Mouse (Mus musculus): Measurements from ENCODE around the gene Kcna1. TPM values are rescaled to one million over a fixed set of nuclear protein-coding genes. Genes with fewer than 3 reads are reported as not detected.
A peak's percentile ranks its signal among the peaks of the same experiment; 100 is the strongest.

Kcna1 gene
- polyA plus RNA-seq, 1 experiment from 2014 or later, result 0.07 TPM

DNA sequence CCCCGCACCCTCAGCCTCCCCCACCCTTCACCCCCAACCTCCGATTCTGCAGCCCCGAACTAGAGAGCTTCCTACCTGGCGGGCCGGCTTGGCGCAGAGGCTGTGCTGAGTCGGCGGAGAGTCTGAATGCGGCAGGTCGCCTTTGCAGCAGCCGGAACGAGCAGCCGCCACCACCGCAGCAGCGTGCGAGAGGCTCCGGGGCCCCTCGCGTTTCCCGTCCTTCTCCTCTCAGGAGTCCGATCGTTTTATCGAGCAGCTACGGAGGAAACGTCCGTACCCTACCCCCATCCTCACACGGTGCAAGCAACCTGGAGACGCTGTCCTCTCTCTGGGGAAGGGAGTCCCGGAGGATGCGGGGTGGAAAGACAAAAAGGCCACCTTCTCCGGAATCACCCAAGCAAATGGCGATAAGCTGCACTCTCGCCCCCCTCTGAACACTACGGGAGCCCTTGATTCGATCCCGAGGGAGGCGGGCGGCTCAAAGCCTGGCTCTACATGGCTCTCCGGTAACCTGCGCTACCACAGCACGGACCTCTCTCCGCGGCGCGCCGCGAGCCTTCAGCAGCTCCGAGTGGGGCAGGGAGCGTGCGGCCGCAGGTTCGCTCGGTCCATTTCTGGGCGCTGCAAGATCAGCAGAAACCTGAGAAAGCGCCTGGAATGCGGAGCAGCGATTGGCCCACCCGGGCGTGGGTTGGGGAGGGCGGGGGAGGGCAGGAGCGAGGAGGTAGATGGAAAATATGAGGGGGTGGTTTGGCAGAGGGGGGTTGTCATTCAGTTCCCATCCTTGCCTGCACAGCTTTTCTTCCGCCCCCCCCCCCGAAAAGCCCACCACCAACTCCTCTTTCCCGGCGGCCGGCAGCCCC, 1.8 kb downstream of the Kcna1 start:
- Histone ChIP-seq H3K27me3 (peaks cover 73% of the 10 kb centered on the region), H3K9me3 (replicated peaks) (no peaks in the 10 kb centered on the region), H3K4me2 (peak overlapping the region; percentile 49), H3K4me1 (replicated peaks) (no peaks in the 10 kb centered on the region), H3K27ac (no peak overlapping the region), H3K9ac (no peak overlapping the region), H3K36me3 (no peaks in the 10 kb centered on the region), H3K4me3 (replicated peaks) (peak overlapping the region; percentile 33)
- DNase-seq, result no peak
- under 1% methylated on average over 65 of the region's 66 CpGs for WGBS (ENCODE audit: insufficient replicate concordance)
- no peak for ATAC-seq (ENCODE audit: low read depth)

- H3K4me2 ChIP-seq, result peak overlapping the region; percentile 49
- no peaks in the 10 kb centered on the region for H3K36me3 ChIP-seq
- no peaks in the 10 kb centered on the region for H3K9me3 ChIP-seq (replicated peaks)
- DNase-seq (no peak), ATAC-seq (ENCODE audit: low read depth) (no peak)
- WGBS (ENCODE audit: insufficient replicate concordance), result 3% methylated on average over 25 of the region's 25 CpGs
- H3K9ac ChIP-seq, result no peak overlapping the region
- no peak overlapping the region for H3K27ac ChIP-seq
- no peaks in the 10 kb centered on the region for H3K4me1 ChIP-seq (replicated peaks)
- H3K27me3 ChIP-seq, result peaks cover 73% of the 10 kb centered on the region
- peak overlapping the region; percentile 33; the same call in 1 of the 2 replicates for H3K4me3 ChIP-seq (replicated peaks)
Measured at GRCm38 (mm10) chr6:126643341-126644055, 2.7 kb downstream of the Kcna1 start.

DNA sequence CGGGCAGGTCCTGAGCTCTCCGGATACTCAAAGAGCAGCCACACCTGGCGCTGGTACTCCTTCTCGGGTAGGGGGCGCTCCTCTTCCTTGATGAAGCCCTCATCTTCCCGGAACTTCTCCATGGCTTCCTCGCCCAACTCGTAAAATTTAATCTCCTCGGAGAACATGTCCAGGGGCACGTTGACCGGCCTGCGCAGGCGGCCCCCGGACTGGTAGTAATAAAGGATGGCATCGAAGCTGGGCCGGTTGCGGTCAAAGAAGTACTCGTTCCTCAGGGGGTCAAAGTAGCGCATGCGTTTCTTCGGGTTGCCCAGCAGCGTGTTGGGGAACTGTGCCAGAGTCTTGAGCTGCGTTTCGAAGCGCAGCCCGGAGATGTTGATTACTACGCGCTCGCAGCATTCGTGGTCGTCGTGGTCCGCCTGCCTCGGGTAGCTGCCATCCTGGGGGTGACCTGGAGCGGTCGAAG, 3.3 kb downstream of the Kcna1 start:
- no peaks in the 10 kb centered on the region for H3K4me1 ChIP-seq (replicated peaks)
- peaks cover 69% of the 10 kb centered on the region for H3K27me3 ChIP-seq
- ATAC-seq (ENCODE audit: low read depth) (no peak), DNase-seq (no peak)
- H3K4me2 ChIP-seq, result peak overlapping the region; percentile 49
- no peak overlapping the region for H3K9ac ChIP-seq
- no peak overlapping the region for H3K4me3 ChIP-seq (replicated peaks)
- H3K36me3 ChIP-seq, result no peaks in the 10 kb centered on the region
- WGBS (ENCODE audit: insufficient replicate concordance), result 4% methylated on average over 36 of the region's 36 CpGs
- no peaks in the 10 kb centered on the region for H3K9me3 ChIP-seq (replicated peaks)
- no peak overlapping the region for H3K27ac ChIP-seq

GRCm38 (mm10) chr6:126628451-126628850, 17.7 kb downstream of the Kcna1 start:
- Histone ChIP-seq H3K4me2 (no peak overlapping the region), H3K4me3 (replicated peaks) (no peak overlapping the region), H3K4me1 (replicated peaks) (no peaks in the 10 kb centered on the region), H3K9me3 (replicated peaks) (no peaks in the 10 kb centered on the region), H3K36me3 (no peaks in the 10 kb centered on the region), H3K9ac (no peak overlapping the region), H3K27me3 (no peaks in the 10 kb centered on the region), H3K27ac (no peak overlapping the region)
- ATAC-seq (ENCODE audit: low read depth) (no peak), DNase-seq (no peak)
- WGBS (ENCODE audit: insufficient replicate concordance), result 71% methylated on average over 7 of the region's 7 CpGs

DNA sequence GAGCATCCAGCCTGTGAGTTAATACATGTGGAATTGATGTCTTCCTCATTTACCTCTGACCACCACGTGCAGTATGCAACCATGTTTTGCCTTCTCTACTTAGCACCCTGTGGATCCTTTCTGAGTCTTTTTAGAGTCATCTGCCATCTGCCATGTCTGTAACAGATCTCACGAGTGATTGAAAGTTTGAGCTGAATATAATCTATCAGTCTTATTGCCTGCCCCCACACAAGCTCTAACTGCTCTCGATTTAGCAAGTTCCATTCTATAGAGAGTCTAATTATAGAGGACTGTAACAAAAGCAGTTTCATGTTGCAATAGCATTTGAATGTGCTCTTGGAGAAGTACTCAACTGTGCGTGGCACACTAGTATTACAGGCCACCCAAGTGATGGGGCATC, 27.7 kb downstream of the Kcna1 start:
- 64% methylated on average over 4 of the region's 4 CpGs for WGBS (ENCODE audit: insufficient replicate concordance)
- Histone ChIP-seq H3K4me2 (no peak overlapping the region), H3K27ac (no peak overlapping the region), H3K4me1 (replicated peaks) (no peaks in the 10 kb centered on the region), H3K9me3 (replicated peaks) (no peaks in the 10 kb centered on the region), H3K4me3 (replicated peaks) (no peak overlapping the region), H3K36me3 (no peaks in the 10 kb centered on the region), H3K27me3 (no peaks in the 10 kb centered on the region), H3K9ac (no peak overlapping the region)
- no peak for ATAC-seq (ENCODE audit: low read depth)
- DNase-seq, result no peak

DNA sequence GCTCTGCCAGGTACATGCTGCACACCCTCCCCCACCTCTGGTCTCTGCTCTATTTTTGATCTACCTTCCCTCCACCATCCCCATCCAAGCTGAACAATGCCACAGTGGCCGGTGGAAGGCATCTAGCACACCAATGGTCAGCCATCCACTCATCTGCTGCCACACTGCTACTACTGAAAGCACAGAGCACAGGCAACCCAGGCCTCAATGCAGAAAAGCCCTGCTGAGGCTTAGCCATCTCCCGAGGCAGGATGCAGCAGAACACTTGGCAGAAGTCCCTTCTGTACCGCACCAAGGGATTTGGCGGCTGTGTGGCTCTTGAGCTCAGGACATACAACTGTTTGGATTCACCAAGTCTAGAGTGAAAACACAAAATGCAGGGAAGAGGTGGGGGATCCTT, 35.4 kb downstream of the Kcna1 start:
- Histone ChIP-seq H3K36me3 (no peaks in the 10 kb centered on the region), H3K27me3 (no peaks in the 10 kb centered on the region), H3K27ac (no peak overlapping the region), H3K4me3 (replicated peaks) (no peak overlapping the region), H3K9ac (no peak overlapping the region), H3K4me1 (replicated peaks) (no peaks in the 10 kb centered on the region), H3K9me3 (replicated peaks) (no peaks in the 10 kb centered on the region), H3K4me2 (no peak overlapping the region)
- no peak for DNase-seq
- 65% methylated on average over 4 of the region's 4 CpGs for WGBS (ENCODE audit: insufficient replicate concordance)
- no peak for ATAC-seq (ENCODE audit: low read depth)

GRCm38 (mm10) chr6:126609193-126609947, 36.8 kb downstream of the Kcna1 start:
- Histone ChIP-seq H3K4me3 (replicated peaks) (no peak overlapping the region), H3K9ac (no peak overlapping the region), H3K36me3 (no peaks in the 10 kb centered on the region), H3K27me3 (no peaks in the 10 kb centered on the region), H3K4me1 (replicated peaks) (no peaks in the 10 kb centered on the region), H3K4me2 (no peak overlapping the region), H3K9me3 (replicated peaks) (no peaks in the 10 kb centered on the region), H3K27ac (no peak overlapping the region)
- WGBS (ENCODE audit: insufficient replicate concordance), result 67% methylated on average over 17 of the region's 17 CpGs
- DNase-seq (no peak), ATAC-seq (ENCODE audit: low read depth) (no peak)

DNA sequence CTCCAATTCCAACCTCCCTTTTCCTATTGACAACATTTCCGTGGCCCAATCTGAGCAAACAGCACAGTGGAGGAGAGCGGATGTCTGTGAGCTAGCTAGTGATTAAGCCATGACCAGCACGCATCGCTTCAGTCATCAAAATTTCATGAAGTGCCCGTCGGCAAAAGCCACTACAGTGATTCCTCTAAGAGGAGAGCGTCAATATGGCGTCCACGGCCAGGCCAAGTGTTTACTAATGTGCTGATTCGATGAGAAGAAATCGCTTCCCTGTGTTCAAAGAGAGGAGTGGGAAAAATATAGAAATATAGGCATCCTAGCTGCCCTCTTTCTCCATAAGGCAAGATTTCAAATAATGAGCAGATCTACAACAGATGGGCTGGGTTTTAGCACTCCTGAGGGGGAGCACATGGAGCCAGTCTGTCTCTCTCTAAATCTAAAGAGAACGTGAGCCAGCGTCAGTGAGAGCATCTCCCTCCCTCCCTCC, 44.3 kb downstream of the Kcna1 start:
- Histone ChIP-seq H3K36me3 (no peaks in the 10 kb centered on the region), H3K27me3 (no peaks in the 10 kb centered on the region), H3K9me3 (replicated peaks) (no peaks in the 10 kb centered on the region), H3K4me3 (replicated peaks) (no peak overlapping the region), H3K4me1 (replicated peaks) (no peaks in the 10 kb centered on the region), H3K9ac (no peak overlapping the region), H3K27ac (no peak overlapping the region), H3K4me2 (no peak overlapping the region)
- ATAC-seq (ENCODE audit: low read depth) (no peak), DNase-seq (no peak)
- WGBS (ENCODE audit: insufficient replicate concordance), result 81% methylated on average over 13 of the region's 13 CpGs

- H3K4me1 ChIP-seq (replicated peaks), result no peaks in the 10 kb centered on the region
- no peak for ATAC-seq (ENCODE audit: low read depth)
- WGBS (ENCODE audit: insufficient replicate concordance), result 56% methylated on average over 3 of the region's 3 CpGs
Measured at GRCm38 (mm10) chr6:126599201-126599995, 46.8 kb downstream of the Kcna1 start.

DNA sequence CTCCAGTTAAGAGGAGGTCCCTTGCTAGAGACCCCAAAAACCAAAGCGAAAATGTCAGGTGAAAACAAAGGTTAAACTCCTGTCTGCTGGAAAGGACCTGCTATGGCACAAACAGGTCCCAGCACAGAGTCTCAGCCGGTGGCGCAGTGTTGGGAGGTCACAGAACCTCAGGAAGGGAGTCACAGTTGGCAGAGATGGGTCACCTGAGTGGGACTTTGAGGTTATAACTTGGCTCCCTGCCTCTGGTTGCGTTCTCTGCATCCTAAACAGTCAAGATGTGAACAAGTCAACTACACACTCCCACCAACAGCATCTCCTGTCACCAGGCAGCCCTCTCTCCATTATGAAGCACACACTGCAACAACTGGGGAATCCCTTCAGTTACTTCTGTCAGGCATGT, 48.4 kb downstream of the Kcna1 start:
- DNase-seq, result no peak
- no peaks in the 10 kb centered on the region for H3K27me3 ChIP-seq
- no peak overlapping the region for H3K4me2 ChIP-seq
- no peak overlapping the region for H3K9ac ChIP-seq
- H3K36me3 ChIP-seq, result no peaks in the 10 kb centered on the region
- H3K27ac ChIP-seq, result no peak overlapping the region
- 59% methylated on average over 4 of the region's 4 CpGs for WGBS (ENCODE audit: insufficient replicate concordance)
- no peaks in the 10 kb centered on the region for H3K4me1 ChIP-seq (replicated peaks)
- H3K4me3 ChIP-seq (replicated peaks), result no peak overlapping the region
- no peak for ATAC-seq (ENCODE audit: low read depth)
- no peaks in the 10 kb centered on the region for H3K9me3 ChIP-seq (replicated peaks)

More at GRCm38 (mm10) chr6:126599201-126599995, 46.8 kb downstream of the Kcna1 start:
- no peak overlapping the region for H3K27ac ChIP-seq
- no peaks in the 10 kb centered on the region for H3K9me3 ChIP-seq (replicated peaks)
- H3K9ac ChIP-seq, result no peak overlapping the region
- H3K36me3 ChIP-seq, result no peaks in the 10 kb centered on the region
- H3K27me3 ChIP-seq, result no peaks in the 10 kb centered on the region
- no peak for DNase-seq
- no peak overlapping the region for H3K4me2 ChIP-seq
- no peak overlapping the region for H3K4me3 ChIP-seq (replicated peaks)
